Mouse (Mus musculus) v-Abl transformed pro-B cells (cell line): ENCODE measurements at regions not wholly inside any gene's neighbourhood (a gene's known extent, or its start where the extent isn't known, plus 50 kb on each side); places are given as distances from the start of the nearest gene placed in this dataset.

Source experiments
- in situ Hi-C, 2 experiments: fragments of 400-800 bp; cut with MboI; formaldehyde crosslinking; loops; one replicate each; pipeline ENCODE4 v1.15.1; 2025; ENCODE audit not compliant: unreplicated experiment in 2 of 2

GRCm38 (mm10) chr2:30679041-30679440 lies 84.2 kb downstream of the Cstad start:
- in situ Hi-C loops, result no loop called here

- in situ Hi-C loops, result no loop called here
Observed at GRCm38 (mm10) chr2:30677498-30677897, 82.7 kb downstream of the Cstad start.

- in situ Hi-C loops, result no loop called here
Observed at GRCm38 (mm10) chr2:30676833-30677459, 82.1 kb downstream of the Cstad start.

- in situ Hi-C loops, result no loop called here
Observed at GRCm38 (mm10) chr2:30676450-30676832, 81.6 kb downstream of the Cstad start.

- in situ Hi-C loops, result no loop called here
Observed at GRCm38 (mm10) chr2:30675839-30676238, 81.0 kb downstream of the Cstad start.

GRCm38 (mm10) chr2:30670836-30671586 lies 76.2 kb downstream of the Cstad start:
- in situ Hi-C loops, result no loop called here

GRCm38 (mm10) chr2:30667468-30667867 lies 72.6 kb downstream of the Cstad start:
- in situ Hi-C loops, result no loop called here

- in situ Hi-C loops, result no loop called here
Observed at GRCm38 (mm10) chr2:30661147-30661546, 66.3 kb downstream of the Cstad start.

- in situ Hi-C loops, result no loop called here
Observed at GRCm38 (mm10) chr2:30660613-30660991, 65.8 kb downstream of the Cstad start.

GRCm38 (mm10) chr2:30659836-30660612 lies 65.2 kb downstream of the Cstad start:
- in situ Hi-C loops, result no loop called here

GRCm38 (mm10) chr2:30658844-30659555 lies 64.2 kb downstream of the Cstad start:
- in situ Hi-C loops, result no loop called here
